Mouse (Mus musculus): ENCODE results near the gene St6galnac6. TPM values are rescaled to one million over a fixed set of nuclear protein-coding genes. Genes with fewer than 3 reads are reported as not detected.

St6galnac6 gene
- polyA plus RNA-seq, 1 experiment from 2014 or later, result 12.2 TPM

- peaks cover 25 to 40% of the 10 kb centered on the region in 2 experiments for H3K4me1 ChIP-seq (ENCODE audit: control insufficient read depth in 2 of 2, insufficient read depth in 2 of 2, low read length in 2 of 2)
Measured at GRCm38 (mm10) chr2:32655394-32655744, 55.9 kb downstream of the St6galnac6 start.

DNA sequence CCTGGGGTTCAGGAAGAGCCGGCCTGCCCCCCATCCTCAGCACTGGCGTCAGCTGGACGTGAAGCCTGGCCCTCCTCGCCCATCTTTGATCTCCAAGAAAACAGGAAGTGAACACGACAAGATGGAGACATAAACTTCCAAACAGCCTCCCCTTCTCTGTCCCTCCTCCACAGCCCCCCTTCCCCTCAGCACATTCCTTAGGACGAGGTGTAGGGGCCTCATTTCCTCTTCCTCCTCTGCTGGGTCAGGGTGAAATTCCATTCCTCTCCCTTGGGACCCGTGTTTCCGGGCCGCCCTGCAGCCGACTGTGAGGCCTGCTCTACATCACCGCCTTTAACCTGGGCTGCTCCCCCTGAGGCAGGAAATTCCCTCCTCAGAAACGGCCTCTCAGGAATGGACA, 56.3 kb downstream of the St6galnac6 start:
- peaks cover 25 to 40% of the 10 kb centered on the region in 2 experiments for H3K4me1 ChIP-seq (ENCODE audit: control insufficient read depth in 2 of 2, insufficient read depth in 2 of 2, low read length in 2 of 2)
- H3K4me2 ChIP-seq (ENCODE audit: low read length), result no peak overlapping the region
- 41% methylated on average over 12 of the region's 12 CpGs for WGBS
- H3K9me3 ChIP-seq (ENCODE audit: control insufficient read depth, low read length), result no peaks in the 10 kb centered on the region
- peak; percentile 75 for ATAC-seq (ENCODE audit: insufficient number of reproducible peaks, insufficient read depth, low FRiP score, low read depth)
- H3K36me3 ChIP-seq (ENCODE audit: control insufficient read depth, insufficient read depth, low read length), result peaks cover 38% of the 10 kb centered on the region
- no peak overlapping the region for H3K9ac ChIP-seq (ENCODE audit: low read length)
- H3K4me3 ChIP-seq (ENCODE audit: control insufficient read depth in 1 of 2, insufficient read depth in 1 of 2, low read depth in 1 of 2, low read length in 2 of 2), result no peak overlapping the region
- H3K27ac ChIP-seq (replicated peaks in 1 of 2; ENCODE audit: control insufficient read depth in 1 of 2, insufficient read depth in 1 of 2, low read depth in 2 of 2, low read length in 2 of 2), result peak overlapping the region; percentile 70 to 78
- no peaks in the 10 kb centered on the region for H3K27me3 ChIP-seq (ENCODE audit: control insufficient read depth, insufficient read depth, low read length)

More at GRCm38 (mm10) chr2:32655394-32655744, 55.9 kb downstream of the St6galnac6 start:
- H3K27me3 ChIP-seq (ENCODE audit: control insufficient read depth, insufficient read depth, low read length), result no peaks in the 10 kb centered on the region
- H3K36me3 ChIP-seq (ENCODE audit: control insufficient read depth, insufficient read depth, low read length), result peaks cover 36% of the 10 kb centered on the region
- no peak overlapping the region for H3K4me3 ChIP-seq (ENCODE audit: control insufficient read depth in 1 of 2, insufficient read depth in 1 of 2, low read depth in 1 of 2, low read length in 2 of 2)
- peak overlapping the region; percentile 37 to 78 for H3K27ac ChIP-seq (replicated peaks in 1 of 2; ENCODE audit: control insufficient read depth in 1 of 2, insufficient read depth in 1 of 2, low read depth in 2 of 2, low read length in 2 of 2)
- WGBS, result 73% methylated on average over 3 of the region's 3 CpGs
- no peak for ATAC-seq (ENCODE audit: insufficient number of reproducible peaks, insufficient read depth, low FRiP score, low read depth)
- H3K4me2 ChIP-seq (ENCODE audit: low read length), result 0 out of 2 replicates have a peak overlapping the region, but pooled peaks have one; percentile 4
- H3K9ac ChIP-seq (ENCODE audit: low read length), result no peak overlapping the region
- no peaks in the 10 kb centered on the region for H3K9me3 ChIP-seq (ENCODE audit: control insufficient read depth, low read length)

GRCm38 (mm10) chr2:32658873-32659272, 59.4 kb downstream of the St6galnac6 start:
- H3K36me3 ChIP-seq (ENCODE audit: control insufficient read depth, insufficient read depth, low read length), result peaks cover 32% of the 10 kb centered on the region
- H3K4me3 ChIP-seq (ENCODE audit: control insufficient read depth in 1 of 2, insufficient read depth in 1 of 2, low read depth in 1 of 2, low read length in 2 of 2), result no peak overlapping the region
- H3K9ac ChIP-seq (ENCODE audit: low read length), result no peak overlapping the region; the same call in 1 of the 2 replicates
- H3K4me2 ChIP-seq (ENCODE audit: low read length), result no peak overlapping the region
- no peak for ATAC-seq (ENCODE audit: insufficient number of reproducible peaks, insufficient read depth, low FRiP score, low read depth)
- H3K27me3 ChIP-seq (ENCODE audit: control insufficient read depth, insufficient read depth, low read length), result no peaks in the 10 kb centered on the region
- peaks cover 35 to 46% of the 10 kb centered on the region in 2 experiments for H3K4me1 ChIP-seq (ENCODE audit: control insufficient read depth in 2 of 2, insufficient read depth in 2 of 2, low read length in 2 of 2)
- 67% methylated on average over 2 of the region's 2 CpGs for WGBS
- peak overlapping the region in 1 of 2 experiments; percentile 28; a peak in 1 of 4 replicates for H3K27ac ChIP-seq (replicated peaks in 1 of 2; ENCODE audit: control insufficient read depth in 1 of 2, insufficient read depth in 1 of 2, low read depth in 2 of 2, low read length in 2 of 2)
- no peaks in the 10 kb centered on the region for H3K9me3 ChIP-seq (ENCODE audit: control insufficient read depth, low read length)

DNA sequence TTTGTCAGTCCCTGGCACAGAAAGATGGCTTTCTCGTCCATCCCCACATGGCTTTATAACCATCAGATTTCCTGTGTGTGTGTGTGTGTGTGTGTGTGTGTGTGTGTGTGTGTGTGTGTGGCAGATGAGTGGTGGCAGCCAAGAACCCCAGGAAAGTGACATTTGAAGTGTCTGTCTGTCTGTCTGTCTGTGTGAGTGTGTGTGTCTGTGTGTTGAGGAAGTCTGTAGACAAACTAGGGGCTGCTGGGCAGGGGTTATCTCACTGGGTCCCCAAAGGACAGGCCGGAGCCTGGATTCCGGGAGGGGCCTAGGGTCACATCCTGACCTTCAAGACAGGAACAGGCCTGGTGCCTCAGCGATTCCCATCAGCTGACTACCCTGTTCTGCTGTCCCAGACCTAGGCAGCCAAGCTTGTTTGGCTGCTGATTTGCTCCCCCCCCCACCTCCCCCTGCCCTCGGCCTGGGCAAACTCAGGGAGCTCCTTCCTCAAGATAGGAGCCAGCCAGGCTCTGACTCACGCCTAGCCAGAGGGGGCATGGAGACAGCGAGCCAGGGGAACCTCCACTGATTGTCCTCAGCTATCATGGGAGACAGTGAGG, 62.1 kb downstream of the St6galnac6 start:
- no peaks in the 10 kb centered on the region for H3K27me3 ChIP-seq (ENCODE audit: control insufficient read depth, insufficient read depth, low read length)
- H3K4me2 ChIP-seq (ENCODE audit: low read length), result no peak overlapping the region
- no peaks in the 10 kb centered on the region for H3K9me3 ChIP-seq (ENCODE audit: control insufficient read depth, low read length)
- H3K4me1 ChIP-seq (ENCODE audit: control insufficient read depth in 2 of 2, insufficient read depth in 2 of 2, low read length in 2 of 2), result peaks cover 29 to 46% of the 10 kb centered on the region in 2 experiments
- no peak overlapping the region for H3K4me3 ChIP-seq (ENCODE audit: control insufficient read depth in 1 of 2, insufficient read depth in 1 of 2, low read depth in 1 of 2, low read length in 2 of 2)
- 12% methylated on average over 7 of the region's 7 CpGs for WGBS
- H3K9ac ChIP-seq (ENCODE audit: low read length), result peak overlapping the region; percentile 31; the same call in 1 of the 2 replicates
- peaks cover 37% of the 10 kb centered on the region for H3K36me3 ChIP-seq (ENCODE audit: control insufficient read depth, insufficient read depth, low read length)
- peak; percentile 76 for ATAC-seq (ENCODE audit: insufficient number of reproducible peaks, insufficient read depth, low FRiP score, low read depth)
- H3K27ac ChIP-seq (replicated peaks in 1 of 2; ENCODE audit: control insufficient read depth in 1 of 2, insufficient read depth in 1 of 2, low read depth in 2 of 2, low read length in 2 of 2), result peak overlapping the region; percentile 81 to 85

DNA sequence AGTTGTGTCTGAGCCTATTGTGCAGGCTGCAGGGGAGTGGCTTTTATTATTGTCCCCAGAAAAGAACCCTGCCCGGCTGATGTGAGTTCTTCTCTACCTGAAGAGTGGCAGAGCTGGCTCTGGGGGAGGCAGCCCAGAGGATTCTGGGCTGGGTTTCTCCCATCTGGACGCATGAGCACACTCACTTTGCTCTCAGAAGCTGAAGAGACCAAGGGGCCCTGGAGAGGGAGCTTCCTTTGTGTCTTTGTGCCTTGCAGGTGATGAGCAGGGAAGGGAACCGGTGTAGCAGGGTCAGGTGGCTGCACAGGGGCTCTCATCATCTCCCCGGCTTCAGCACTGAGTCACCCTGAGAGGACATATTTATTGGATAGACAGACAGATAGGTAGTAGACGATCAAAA, 62.8 kb downstream of the St6galnac6 start:
- H3K27ac ChIP-seq (replicated peaks in 1 of 2; ENCODE audit: control insufficient read depth in 1 of 2, insufficient read depth in 1 of 2, low read depth in 2 of 2, low read length in 2 of 2), result peak overlapping the region; percentile 81 to 85
- H3K27me3 ChIP-seq (ENCODE audit: control insufficient read depth, insufficient read depth, low read length), result no peaks in the 10 kb centered on the region
- peak overlapping the region; percentile 31; the same call in 1 of the 2 replicates for H3K9ac ChIP-seq (ENCODE audit: low read length)
- WGBS, result 49% methylated on average over 5 of the region's 5 CpGs
- H3K36me3 ChIP-seq (ENCODE audit: control insufficient read depth, insufficient read depth, low read length), result peaks cover 36% of the 10 kb centered on the region
- no peak overlapping the region for H3K4me3 ChIP-seq (ENCODE audit: control insufficient read depth in 1 of 2, insufficient read depth in 1 of 2, low read depth in 1 of 2, low read length in 2 of 2)
- no peak for ATAC-seq (ENCODE audit: insufficient number of reproducible peaks, insufficient read depth, low FRiP score, low read depth)
- peaks cover 29 to 46% of the 10 kb centered on the region in 2 experiments for H3K4me1 ChIP-seq (ENCODE audit: control insufficient read depth in 2 of 2, insufficient read depth in 2 of 2, low read length in 2 of 2)
- no peak overlapping the region for H3K4me2 ChIP-seq (ENCODE audit: low read length)
- H3K9me3 ChIP-seq (ENCODE audit: control insufficient read depth, low read length), result no peaks in the 10 kb centered on the region

DNA sequence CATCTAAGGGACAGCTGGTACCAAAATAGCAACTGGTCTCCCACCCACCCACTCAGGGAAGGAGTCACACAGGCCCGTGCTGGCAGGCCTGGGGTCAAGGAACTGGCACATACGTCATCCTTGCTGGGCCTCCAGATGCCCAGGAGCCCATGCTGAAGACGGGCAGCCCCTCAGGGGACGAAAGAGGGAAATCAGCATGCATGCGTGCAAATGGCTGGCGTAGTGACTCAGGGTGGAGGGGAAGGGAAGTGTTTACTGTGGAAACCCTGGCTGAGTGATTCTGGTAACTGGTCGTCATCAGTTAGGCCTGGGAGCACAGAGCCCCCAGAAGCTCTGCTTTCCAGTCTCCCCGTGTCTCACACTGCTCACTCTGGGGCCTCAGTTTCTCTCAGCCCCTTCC, 65.8 kb downstream of the St6galnac6 start:
- Histone ChIP-seq H3K4me3 (ENCODE audit: control insufficient read depth in 1 of 2, insufficient read depth in 1 of 2, low read depth in 1 of 2, low read length in 2 of 2) (no peak overlapping the region), H3K9ac (ENCODE audit: low read length) (peak overlapping the region; percentile 0; the same call in 1 of the 2 replicates), H3K4me1 (ENCODE audit: control insufficient read depth in 2 of 2, insufficient read depth in 2 of 2, low read length in 2 of 2) (peaks cover 35 to 50% of the 10 kb centered on the region in 2 experiments), H3K27me3 (ENCODE audit: control insufficient read depth, insufficient read depth, low read length) (no peaks in the 10 kb centered on the region), H3K36me3 (ENCODE audit: control insufficient read depth, insufficient read depth, low read length) (peaks cover 29% of the 10 kb centered on the region), H3K27ac (replicated peaks in 1 of 2; ENCODE audit: control insufficient read depth in 1 of 2, insufficient read depth in 1 of 2, low read depth in 2 of 2, low read length in 2 of 2) (peak overlapping the region; percentile 9 to 58), H3K9me3 (ENCODE audit: control insufficient read depth, low read length) (no peaks in the 10 kb centered on the region), H3K4me2 (ENCODE audit: low read length) (no peak overlapping the region)
- WGBS, result 48% methylated on average over 8 of the region's 8 CpGs
- no peak for ATAC-seq (ENCODE audit: insufficient number of reproducible peaks, insufficient read depth, low FRiP score, low read depth)

DNA sequence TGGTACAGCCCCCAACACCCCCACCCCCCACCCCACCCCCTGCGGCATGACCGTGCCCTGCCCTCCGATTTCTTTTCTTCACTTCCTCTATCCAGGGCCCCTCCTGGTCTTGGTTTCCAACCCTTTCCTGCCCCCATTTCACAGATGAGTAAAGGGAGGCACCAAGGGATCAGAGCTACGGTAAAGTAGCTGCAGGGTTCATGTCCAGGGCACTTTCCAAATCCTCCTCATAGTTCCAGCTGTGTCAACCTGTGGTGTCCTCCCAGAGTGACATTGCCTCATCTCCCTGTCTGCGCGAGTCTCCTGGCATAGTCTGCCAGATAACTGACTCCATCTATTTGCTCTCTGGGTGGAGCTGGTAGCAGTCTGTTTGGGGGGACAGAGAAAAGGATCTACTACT, 66.3 kb downstream of the St6galnac6 start:
- no peak for ATAC-seq (ENCODE audit: insufficient number of reproducible peaks, insufficient read depth, low FRiP score, low read depth)
- Histone ChIP-seq H3K4me3 (ENCODE audit: control insufficient read depth in 1 of 2, insufficient read depth in 1 of 2, low read depth in 1 of 2, low read length in 2 of 2) (no peak overlapping the region), H3K27me3 (ENCODE audit: control insufficient read depth, insufficient read depth, low read length) (no peaks in the 10 kb centered on the region), H3K4me1 (ENCODE audit: control insufficient read depth in 2 of 2, insufficient read depth in 2 of 2, low read length in 2 of 2) (peaks cover 35 to 50% of the 10 kb centered on the region in 2 experiments), H3K9ac (ENCODE audit: low read length) (no peak overlapping the region; the same call in 1 of the 2 replicates), H3K9me3 (ENCODE audit: control insufficient read depth, low read length) (no peaks in the 10 kb centered on the region), H3K36me3 (ENCODE audit: control insufficient read depth, insufficient read depth, low read length) (peaks cover 32% of the 10 kb centered on the region), H3K4me2 (ENCODE audit: low read length) (no peak overlapping the region), H3K27ac (replicated peaks in 1 of 2; ENCODE audit: control insufficient read depth in 1 of 2, insufficient read depth in 1 of 2, low read depth in 2 of 2, low read length in 2 of 2) (peak overlapping the region; percentile 58 to 78)
- WGBS, result 56% methylated on average over 6 of the region's 6 CpGs
